Mouse (Mus musculus) erythroblast, embryonic 14.5 days (primary cell): ENCODE data around the gene Limch1.

Experiments
- GATA1 ChIP-seq: IDR thresholded peaks from 2 replicates; pipeline ENCODE4 v1.6.1; 2012; ENCODE audit warnings: low read length, inconsistent platforms, mixed read lengths
- TAL1 ChIP-seq: IDR thresholded peaks from 3 replicates; pipeline ENCODE4 v1.6.1; 2012; ENCODE audit warnings: low read length, inconsistent platforms, mixed read lengths

DNA sequence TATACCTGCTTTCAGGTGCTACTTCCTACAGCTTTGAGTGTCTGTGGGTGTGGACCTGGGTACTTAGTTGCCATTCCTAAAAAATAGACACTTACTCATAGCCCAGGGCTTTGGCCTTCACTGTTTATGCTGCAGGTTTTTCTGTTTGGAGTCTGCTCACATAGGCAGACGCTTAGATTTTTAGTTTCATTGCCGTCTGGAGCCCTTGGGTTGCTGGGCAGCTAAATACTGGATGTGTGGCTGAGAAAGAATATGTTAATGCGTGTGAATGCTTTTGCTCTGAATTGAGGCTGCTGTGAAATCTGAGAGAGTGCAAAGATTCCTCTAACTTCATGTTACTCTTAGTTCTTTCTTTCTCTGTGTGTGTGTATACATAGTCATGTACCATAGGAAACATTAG lies 52.5 kb downstream of the Limch1 start:
- no peak for TF ChIP-seq GATA1
- TF ChIP-seq TAL1 = no peak
